Mouse (Mus musculus): ENCODE results near the gene Foxc1. TPM values are rescaled to one million over a fixed set of nuclear protein-coding genes. Genes with fewer than 3 reads are reported as not detected.

Foxc1 gene
- 0.19 and 0.23 TPM in 2 replicates for polyA plus RNA-seq (2015; fragmentation: Nextera tagmentation; extraction: Ambion mirVana)

GRCm38 (mm10) chr13:31806428-31806832 is at the start of gene Foxc1:
Foxc1 (plus strand) TSS chr13:31806633.
- H3K4me1 ChIP-seq (replicated peaks) = peaks cover 31% of the 10 kb centered on the region
- 0 out of 2 replicates have a peak within 1 kb of the TSS, but pooled peaks have one; percentile 17 for H3K27ac ChIP-seq
- H3K36me3 ChIP-seq = no peaks in the 10 kb centered on the region
- H3K4me2 ChIP-seq (replicated peaks) = peak within 1 kb of the TSS; percentile 100
- peak; percentile 91 for ATAC-seq
- WGBS = under 1% methylated on average over 39 of the region's 40 CpGs
- peak within 1 kb of the TSS; percentile 55 for H3K9ac ChIP-seq
- H3K27me3 ChIP-seq (replicated peaks) = peaks cover 83% of the 10 kb centered on the region
- peak within 1 kb of the TSS; percentile 62 for H3K4me3 ChIP-seq (replicated peaks)
- no peaks in the 10 kb centered on the region for H3K9me3 ChIP-seq

DNA sequence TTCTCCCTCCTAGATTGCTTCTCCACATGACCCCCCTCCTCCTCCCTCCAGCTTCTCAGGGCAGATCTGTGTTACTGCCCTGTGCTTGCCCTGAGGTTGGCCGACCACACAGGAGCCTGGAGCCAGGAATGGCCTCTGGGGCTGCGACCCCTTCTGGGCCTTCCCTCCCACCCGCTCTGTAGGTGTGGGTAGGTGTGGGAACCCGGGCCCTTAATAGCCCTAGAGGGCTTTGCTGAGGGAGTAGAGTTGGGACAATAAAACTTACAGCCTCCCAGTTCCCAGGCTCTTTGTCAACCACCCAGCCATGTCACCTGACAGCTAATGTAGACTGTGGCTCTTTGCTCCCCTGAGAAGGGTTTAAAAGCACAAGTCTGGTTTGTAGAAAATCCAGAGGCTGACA is 46.0 kb upstream of the Foxc1 start:
- no peaks in the 10 kb centered on the region for H3K27me3 ChIP-seq (replicated peaks)
- no peak overlapping the region for H3K27ac ChIP-seq
- WGBS = 12% methylated on average over 4 of the region's 4 CpGs
- no peaks in the 10 kb centered on the region for H3K9me3 ChIP-seq
- no peaks in the 10 kb centered on the region for H3K36me3 ChIP-seq
- no peaks in the 10 kb centered on the region for H3K4me1 ChIP-seq (replicated peaks)
- peak; percentile 71 for ATAC-seq
- H3K4me3 ChIP-seq (replicated peaks) = no peak overlapping the region
- no peak overlapping the region for H3K4me2 ChIP-seq (replicated peaks)
- H3K9ac ChIP-seq = no peak overlapping the region

DNA sequence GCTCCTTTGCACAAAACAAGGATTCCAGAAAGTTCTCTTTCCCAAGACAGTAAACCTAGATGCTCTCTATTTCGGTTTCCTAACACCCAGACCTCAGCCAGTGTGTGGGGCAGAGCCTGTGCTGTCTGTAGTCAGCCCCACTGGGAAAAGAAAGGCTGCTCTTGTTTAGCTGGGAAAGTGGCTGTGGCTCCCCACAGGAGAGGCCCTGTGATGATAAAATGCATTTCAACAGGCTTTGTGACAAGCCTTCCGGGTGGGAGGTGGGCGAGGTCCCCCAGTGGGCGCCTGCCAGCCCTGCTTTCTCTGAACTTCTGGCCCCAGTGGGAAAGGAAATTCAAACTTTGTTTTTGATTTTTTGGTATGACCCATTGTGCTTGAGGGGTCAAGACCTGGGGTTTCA is 45.4 kb upstream of the Foxc1 start:
- no peaks in the 10 kb centered on the region for H3K4me1 ChIP-seq (replicated peaks)
- no peak for ATAC-seq
- H3K4me2 ChIP-seq (replicated peaks) = no peak overlapping the region
- H3K9ac ChIP-seq = no peak overlapping the region
- no peak overlapping the region for H3K27ac ChIP-seq
- no peak overlapping the region for H3K4me3 ChIP-seq (replicated peaks)
- WGBS = 71% methylated on average over 4 of the region's 4 CpGs
- H3K36me3 ChIP-seq = no peaks in the 10 kb centered on the region
- no peaks in the 10 kb centered on the region for H3K27me3 ChIP-seq (replicated peaks)
- H3K9me3 ChIP-seq = no peaks in the 10 kb centered on the region

DNA sequence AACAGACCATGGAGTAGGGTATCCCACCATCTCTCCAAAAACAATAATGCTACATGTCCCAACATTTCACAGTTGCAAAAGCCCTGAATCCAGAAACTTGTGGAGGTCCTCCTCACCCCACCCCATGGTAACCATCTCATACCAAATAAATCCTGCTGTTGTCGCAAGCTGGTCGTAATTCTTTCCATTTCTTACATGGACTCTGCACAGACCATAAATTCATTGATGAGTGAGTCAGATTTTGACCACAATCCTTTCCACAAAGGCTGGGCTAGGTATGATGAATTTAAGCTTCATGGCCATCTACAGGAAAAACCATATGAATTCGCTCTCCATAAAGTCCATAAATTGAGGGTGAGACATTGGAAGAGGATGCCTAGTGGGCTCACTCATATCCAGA is 42.0 kb upstream of the Foxc1 start:
- Histone ChIP-seq H3K36me3 (no peaks in the 10 kb centered on the region), H3K4me2 (replicated peaks) (no peak overlapping the region), H3K4me1 (replicated peaks) (no peaks in the 10 kb centered on the region), H3K9me3 (no peaks in the 10 kb centered on the region), H3K27ac (no peak overlapping the region), H3K27me3 (replicated peaks) (no peaks in the 10 kb centered on the region), H3K9ac (no peak overlapping the region), H3K4me3 (replicated peaks) (no peak overlapping the region)
- no peak for ATAC-seq
- WGBS = 75% methylated on average over 3 of the region's 3 CpGs

- Histone ChIP-seq H3K9me3 (no peaks in the 10 kb centered on the region), H3K4me1 (replicated peaks) (no peaks in the 10 kb centered on the region), H3K9ac (no peak overlapping the region), H3K4me2 (replicated peaks) (no peak overlapping the region), H3K27me3 (replicated peaks) (no peaks in the 10 kb centered on the region), H3K4me3 (replicated peaks) (no peak overlapping the region), H3K27ac (no peak overlapping the region), H3K36me3 (no peaks in the 10 kb centered on the region)
- no peak for ATAC-seq
- 88% methylated on average over 2 of the region's 2 CpGs for WGBS
These were observed 40.9 kb upstream of the Foxc1 start for GRCm38 (mm10) chr13:31765564-31765963.

DNA sequence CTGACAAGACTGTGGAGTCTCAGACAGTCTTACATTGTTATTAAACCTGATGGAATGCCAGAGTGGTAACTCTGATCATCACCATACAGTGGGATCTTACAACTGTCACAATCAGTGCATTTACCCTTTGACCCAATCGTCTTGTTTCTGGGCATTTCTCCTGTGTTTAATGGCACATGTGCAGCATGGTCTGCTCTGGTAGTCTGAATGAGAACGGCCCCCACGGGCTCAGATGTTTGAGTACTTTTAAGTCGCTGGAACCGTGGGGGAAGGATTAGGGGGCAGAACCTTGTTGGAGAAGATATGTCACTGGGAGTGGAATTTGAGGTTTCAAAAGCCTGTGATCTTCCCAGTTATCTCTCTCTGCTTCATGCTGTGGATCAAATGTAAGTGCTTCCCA is 33.6 kb upstream of the Foxc1 start:
- ATAC-seq = no peak
- Histone ChIP-seq H3K9me3 (no peaks in the 10 kb centered on the region), H3K9ac (no peak overlapping the region), H3K36me3 (no peaks in the 10 kb centered on the region), H3K4me2 (replicated peaks) (no peak overlapping the region), H3K4me1 (replicated peaks) (no peaks in the 10 kb centered on the region), H3K27ac (no peak overlapping the region), H3K4me3 (replicated peaks) (no peak overlapping the region), H3K27me3 (replicated peaks) (no peaks in the 10 kb centered on the region)
- 79% methylated on average over 5 of the region's 5 CpGs for WGBS

GRCm38 (mm10) chr13:31775762-31776161 is 30.7 kb upstream of the Foxc1 start:
- no peaks in the 10 kb centered on the region for H3K9me3 ChIP-seq
- WGBS = 75% methylated on average over 5 of the region's 5 CpGs
- H3K4me2 ChIP-seq (replicated peaks) = no peak overlapping the region
- H3K36me3 ChIP-seq = no peaks in the 10 kb centered on the region
- no peaks in the 10 kb centered on the region for H3K4me1 ChIP-seq (replicated peaks)
- H3K9ac ChIP-seq = no peak overlapping the region
- H3K27ac ChIP-seq = no peak overlapping the region
- H3K4me3 ChIP-seq (replicated peaks) = no peak overlapping the region
- ATAC-seq = no peak
- H3K27me3 ChIP-seq (replicated peaks) = no peaks in the 10 kb centered on the region

DNA sequence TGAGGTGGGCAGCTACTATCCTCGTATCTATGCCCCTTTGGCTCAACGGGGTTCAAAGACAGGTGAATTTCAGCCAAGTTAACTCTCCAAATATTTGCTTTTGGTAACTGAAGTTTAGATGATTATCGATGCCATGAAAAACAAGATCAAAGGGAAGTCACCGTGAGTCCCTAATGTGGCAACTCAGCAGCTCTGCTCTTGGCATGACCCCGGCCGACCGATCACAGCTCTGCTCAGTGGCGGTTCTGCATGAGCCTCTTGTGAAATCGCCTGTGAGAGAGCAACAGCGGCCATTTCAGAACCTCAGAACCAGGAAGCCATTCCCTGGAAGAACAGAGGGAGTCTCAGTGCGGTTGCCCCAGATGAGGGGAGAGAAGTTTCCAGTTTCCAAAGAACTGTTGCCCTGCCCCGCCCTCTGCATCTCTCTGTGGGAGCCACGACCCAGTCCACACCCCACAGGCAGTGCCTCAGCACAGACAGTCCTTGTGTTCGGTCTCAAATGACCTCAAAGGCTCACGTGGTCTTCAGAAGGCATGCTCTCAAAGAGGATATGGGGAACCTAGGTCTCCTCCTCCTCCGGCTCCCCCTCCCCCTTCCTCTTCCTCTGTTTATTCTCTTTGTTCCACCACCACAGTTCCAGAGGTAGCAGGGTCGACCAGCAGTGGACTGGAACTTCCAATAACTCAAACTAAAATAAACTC is 27.0 kb upstream of the Foxc1 start:
- Histone ChIP-seq H3K4me1 (replicated peaks) (no peaks in the 10 kb centered on the region), H3K36me3 (no peaks in the 10 kb centered on the region), H3K4me2 (replicated peaks) (peak overlapping the region; percentile 14; the same call in 1 of the 2 replicates), H3K9me3 (no peaks in the 10 kb centered on the region), H3K9ac (no peak overlapping the region), H3K27me3 (replicated peaks) (no peaks in the 10 kb centered on the region), H3K27ac (no peak overlapping the region), H3K4me3 (replicated peaks) (no peak overlapping the region)
- WGBS = 52% methylated on average over 17 of the region's 17 CpGs
- no peak for ATAC-seq

DNA sequence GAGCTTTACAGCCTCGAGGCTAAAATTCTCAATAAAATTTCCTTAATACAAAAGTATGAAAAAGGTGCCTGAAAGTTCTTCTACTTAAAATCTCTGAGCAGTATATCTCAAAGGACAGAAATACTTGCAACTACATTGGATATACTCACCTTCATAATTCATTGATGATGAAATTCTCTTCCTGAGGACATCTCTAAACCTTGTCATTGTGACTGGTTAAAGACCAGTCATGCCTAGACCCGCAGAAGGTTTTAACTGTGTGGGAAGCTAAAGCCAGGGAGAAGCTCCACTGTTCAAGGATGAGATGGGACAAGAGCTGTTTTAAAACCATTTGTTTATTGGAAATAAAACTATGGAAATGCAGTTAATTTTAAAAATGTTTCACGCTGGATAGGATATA is 26.1 kb upstream of the Foxc1 start:
- Histone ChIP-seq H3K9ac (no peak overlapping the region), H3K4me2 (replicated peaks) (no peak overlapping the region), H3K27ac (no peak overlapping the region), H3K36me3 (no peaks in the 10 kb centered on the region), H3K9me3 (no peaks in the 10 kb centered on the region), H3K4me1 (replicated peaks) (no peaks in the 10 kb centered on the region), H3K4me3 (replicated peaks) (no peak overlapping the region), H3K27me3 (replicated peaks) (no peaks in the 10 kb centered on the region)
- 89% methylated on average over 3 of the region's 3 CpGs for WGBS
- no peak for ATAC-seq

GRCm38 (mm10) chr13:31782063-31782462 is 24.4 kb upstream of the Foxc1 start:
- Histone ChIP-seq H3K9ac (no peak overlapping the region), H3K36me3 (no peaks in the 10 kb centered on the region), H3K4me2 (replicated peaks) (no peak overlapping the region), H3K4me1 (replicated peaks) (no peaks in the 10 kb centered on the region), H3K9me3 (no peaks in the 10 kb centered on the region), H3K27me3 (replicated peaks) (no peaks in the 10 kb centered on the region), H3K4me3 (replicated peaks) (no peak overlapping the region), H3K27ac (no peak overlapping the region)
- no peak for ATAC-seq
- WGBS = 91% methylated on average over 2 of the region's 2 CpGs

DNA sequence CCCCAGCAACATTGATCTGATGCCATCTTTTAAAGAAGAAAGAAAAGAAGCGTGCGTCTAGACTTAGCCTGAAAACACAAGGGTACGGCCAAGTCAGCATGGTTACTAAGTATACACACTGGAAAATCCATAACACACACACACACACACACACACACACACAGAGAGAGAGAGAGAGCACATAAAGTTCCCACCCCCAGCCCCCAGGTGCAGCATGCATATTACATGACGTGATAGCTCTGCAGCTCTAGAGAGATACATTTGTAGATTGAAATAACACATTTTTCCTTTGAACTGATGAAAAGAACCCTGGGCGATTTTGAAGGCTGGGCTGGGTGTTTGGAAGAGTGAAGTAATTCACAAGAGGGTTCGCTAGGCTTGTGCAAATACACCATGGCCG is 21.7 kb upstream of the Foxc1 start:
- Histone ChIP-seq H3K4me2 (replicated peaks) (no peak overlapping the region), H3K36me3 (no peaks in the 10 kb centered on the region), H3K9me3 (no peaks in the 10 kb centered on the region), H3K27ac (no peak overlapping the region), H3K4me1 (replicated peaks) (no peaks in the 10 kb centered on the region), H3K4me3 (replicated peaks) (no peak overlapping the region), H3K9ac (no peak overlapping the region), H3K27me3 (replicated peaks) (0 out of 2 replicates have a peak, but pooled peaks cover under 1% of the 10 kb centered on the region)
- no peak for ATAC-seq
- WGBS = 74% methylated on average over 7 of the region's 7 CpGs

DNA sequence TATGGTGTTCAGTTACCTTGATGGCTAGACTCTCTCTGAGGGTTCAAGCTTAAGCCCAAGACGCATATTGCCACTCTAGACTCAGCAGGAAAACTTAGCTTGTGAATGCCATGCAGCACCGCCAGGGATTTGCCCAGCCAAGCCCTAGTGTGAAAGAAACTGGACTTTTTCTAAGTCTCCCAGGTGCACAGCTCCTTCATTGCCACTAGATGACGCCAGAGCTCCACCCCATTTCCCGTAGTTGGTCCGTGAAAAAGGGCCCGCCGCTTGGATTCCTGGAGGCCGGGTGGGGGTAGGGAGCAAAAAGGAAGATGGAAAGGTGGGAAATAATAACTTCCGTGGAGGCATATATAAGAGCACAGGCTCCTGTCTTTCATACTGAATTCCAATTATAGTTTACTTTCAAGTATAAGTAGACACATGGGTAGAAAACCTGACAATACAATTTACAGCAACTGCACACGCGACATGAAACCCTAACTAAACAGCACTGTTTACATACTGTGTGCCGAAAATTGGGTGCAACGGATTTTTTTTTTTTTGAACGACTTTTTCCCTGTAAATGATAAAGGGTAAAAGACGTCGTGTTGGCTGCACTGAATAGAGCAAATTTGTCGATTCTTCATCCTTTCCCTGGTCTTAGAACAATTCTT is 13.8 kb upstream of the Foxc1 start:
- H3K4me3 ChIP-seq (replicated peaks) = no peak overlapping the region
- peak; percentile 68 for ATAC-seq
- H3K9ac ChIP-seq = no peak overlapping the region
- H3K27ac ChIP-seq = no peak overlapping the region
- H3K36me3 ChIP-seq = no peaks in the 10 kb centered on the region
- WGBS = 10% methylated on average over 17 of the region's 17 CpGs
- 0 out of 2 replicates have a peak, but pooled peaks cover 10% of the 10 kb centered on the region for H3K27me3 ChIP-seq (replicated peaks)
- no peaks in the 10 kb centered on the region for H3K9me3 ChIP-seq
- no peaks in the 10 kb centered on the region for H3K4me1 ChIP-seq (replicated peaks)
- peak overlapping the region; percentile 47; the same call in 1 of the 2 replicates for H3K4me2 ChIP-seq (replicated peaks)

DNA sequence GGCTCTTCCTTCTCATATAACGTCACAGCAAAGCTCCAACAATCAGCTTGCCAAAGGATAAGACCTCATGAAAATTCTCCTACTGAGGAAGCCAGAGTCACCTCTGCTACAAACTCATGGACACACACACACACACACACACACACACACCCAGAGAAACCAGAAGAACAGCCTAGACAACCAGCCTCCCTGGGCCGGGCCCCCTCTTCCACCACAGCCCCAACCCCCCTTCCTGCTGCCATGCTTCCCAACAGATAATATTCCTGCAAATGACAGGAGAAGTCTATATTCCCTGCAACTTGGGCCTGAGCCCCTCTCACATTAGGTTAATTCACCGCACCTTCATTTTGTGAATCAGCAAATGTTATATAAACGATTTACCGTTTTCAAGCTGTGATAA is 13.3 kb upstream of the Foxc1 start:
- 23% methylated on average over 5 of the region's 5 CpGs for WGBS
- H3K4me3 ChIP-seq (replicated peaks) = no peak overlapping the region
- H3K9me3 ChIP-seq = no peaks in the 10 kb centered on the region
- ATAC-seq = no peak
- H3K27ac ChIP-seq = no peak overlapping the region
- peaks cover 5% of the 10 kb centered on the region for H3K4me1 ChIP-seq (replicated peaks)
- H3K27me3 ChIP-seq (replicated peaks) = 0 out of 2 replicates have a peak, but pooled peaks cover 11% of the 10 kb centered on the region
- H3K9ac ChIP-seq = no peak overlapping the region
- no peaks in the 10 kb centered on the region for H3K36me3 ChIP-seq
- H3K4me2 ChIP-seq (replicated peaks) = no peak overlapping the region
